Mouse (Mus musculus) kidney, postnatal 36 days (tissue): ENCODE measurements around the gene Ccdc93.

Experiments
- DNase-seq, 2 experiments: peaks; one replicate each; pipeline ENCODE4 v3.0.0; 2021 to 2022; ENCODE audit warnings: mixed read lengths in 2 of 2

Ccdc93 gene

DNA sequence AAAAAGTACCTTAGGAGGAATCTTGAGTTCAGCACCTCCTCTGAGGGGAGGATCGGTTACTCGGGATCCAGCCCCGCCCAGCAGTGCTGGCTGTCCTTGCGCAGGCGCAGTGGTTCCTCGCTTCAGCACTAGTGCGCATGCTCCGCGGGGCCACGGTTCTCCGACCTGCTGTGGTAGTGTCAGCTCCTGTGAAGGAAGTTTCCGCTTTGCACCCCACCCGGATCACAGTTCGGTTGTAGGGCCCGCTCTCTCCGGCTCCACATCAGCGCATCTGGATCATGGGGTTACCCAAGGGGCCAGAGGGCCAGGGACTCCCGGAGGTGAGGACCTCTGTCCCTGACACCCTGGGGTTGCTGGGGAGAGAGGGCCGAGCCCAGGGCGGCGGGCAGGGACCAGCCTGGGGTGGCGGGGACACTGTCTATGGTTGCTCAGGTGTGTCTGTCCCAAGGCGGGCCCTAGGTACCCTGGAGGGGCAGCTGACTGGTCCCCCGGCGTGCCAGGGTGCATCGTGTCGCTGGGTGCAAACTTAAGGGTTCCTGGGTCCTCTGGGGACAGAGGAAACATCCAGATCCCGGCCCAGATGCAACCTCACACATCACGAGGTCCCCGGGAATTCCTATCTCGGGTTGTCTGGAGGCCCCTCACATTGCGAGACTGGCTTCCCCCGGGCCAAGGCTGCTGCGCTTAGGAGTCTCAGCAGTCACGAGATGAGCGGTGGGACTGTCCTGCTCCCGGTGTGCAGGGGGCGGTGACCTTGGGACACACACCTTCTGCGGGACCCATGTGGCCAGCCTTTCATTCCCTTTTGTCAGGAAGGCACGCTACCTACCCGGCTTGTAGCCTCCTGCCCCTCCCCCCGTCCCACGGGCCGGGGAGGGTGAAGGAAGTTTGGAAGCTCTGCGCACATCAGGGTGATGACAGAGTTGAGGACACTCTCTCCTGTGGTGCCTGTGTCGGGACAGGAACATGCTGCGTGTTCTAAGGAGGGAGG, at the start of gene Ccdc93:
Gene Ccdc93, plus strand, starts transcription at position 112 of the 991 bp plus-strand sequence.
- DNase-seq, result peak; percentile 98 to 100

DNA sequence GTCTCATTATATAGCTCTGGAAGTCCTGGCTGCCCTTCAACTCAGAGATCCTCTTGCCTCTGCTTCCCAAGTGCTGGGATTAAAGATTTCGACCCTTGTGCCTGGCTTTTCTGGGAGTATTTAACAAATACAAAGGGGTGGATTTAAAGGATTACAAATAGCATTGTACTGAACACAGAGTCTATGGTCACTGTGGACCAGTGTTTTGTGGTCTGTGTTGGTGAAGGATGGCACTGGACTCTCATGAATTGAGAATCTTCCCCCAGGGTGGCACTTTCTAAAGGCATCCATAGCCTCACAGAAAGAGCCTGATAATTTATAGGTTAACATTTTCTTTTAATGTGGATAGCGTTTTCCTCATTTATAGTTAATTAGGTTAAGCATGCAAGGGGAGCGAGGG, 49.3 kb upstream of the Ccdc93 start:
- no peak for DNase-seq

DNA sequence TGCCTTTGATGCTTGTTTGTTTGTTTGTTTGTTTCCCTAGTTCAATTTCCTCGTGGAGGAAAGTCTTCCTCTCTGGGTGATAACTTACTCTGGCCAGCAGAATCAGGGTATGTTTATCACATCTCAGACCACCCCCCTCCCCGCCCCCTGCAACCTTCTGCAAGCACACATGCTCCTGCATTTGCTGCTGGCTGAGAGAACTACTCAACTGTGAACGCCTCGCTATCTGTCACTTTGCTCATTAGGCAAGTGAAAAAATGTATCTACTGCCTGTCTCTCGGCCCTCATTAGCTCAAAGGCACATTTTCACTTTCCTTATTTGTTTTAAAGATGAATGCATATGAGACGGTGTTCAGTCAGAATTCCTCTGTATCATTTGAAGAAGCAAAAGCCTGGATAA, 42.5 kb upstream of the Ccdc93 start:
- no peak for DNase-seq

DNA sequence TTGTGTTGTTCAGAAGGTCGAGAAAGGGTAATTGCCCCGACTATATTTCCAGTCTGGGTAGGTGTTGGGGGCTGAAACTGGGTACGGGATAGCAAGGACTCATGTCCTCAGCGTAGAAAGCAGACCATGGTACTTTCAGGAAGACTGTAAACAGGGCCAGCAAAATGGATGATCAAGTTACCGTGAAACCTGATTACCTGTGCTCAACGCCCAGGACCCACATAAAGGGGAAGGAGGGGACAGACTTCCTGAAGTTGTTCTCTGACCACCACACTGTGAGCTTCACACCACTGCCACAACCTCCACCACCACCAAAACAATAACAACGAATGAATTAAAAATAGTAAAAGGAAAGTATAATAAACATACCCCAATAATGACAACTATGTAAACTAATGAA, 42.1 kb upstream of the Ccdc93 start:
- DNase-seq, result no peak

DNA sequence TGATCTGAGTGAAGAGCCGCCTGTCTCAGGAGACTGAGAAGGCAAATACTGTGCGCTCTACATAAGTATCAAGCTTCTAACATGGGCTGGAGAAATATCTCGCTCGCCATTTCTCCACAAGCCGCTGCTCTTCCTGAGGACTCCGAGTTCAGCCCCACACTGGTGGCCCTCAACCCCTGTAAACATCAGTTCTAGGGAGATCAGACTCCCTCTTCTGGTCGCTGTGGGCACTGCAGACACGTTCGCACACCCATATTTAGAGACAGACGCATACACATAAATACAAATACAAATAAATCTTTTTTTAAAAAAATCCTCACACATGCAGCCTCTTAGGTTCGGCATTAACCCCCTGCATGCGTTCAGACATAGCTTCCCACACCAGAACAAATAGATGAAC, 41.3 kb upstream of the Ccdc93 start:
- DNase-seq, result peak in 1 of 2 experiments; percentile 11

GRCm38 (mm10) chr1:121390003-121390402, 40.8 kb upstream of the Ccdc93 start:
- no peak for DNase-seq

GRCm38 (mm10) chr1:121390421-121390820, 40.4 kb upstream of the Ccdc93 start:
- no peak for DNase-seq

DNA sequence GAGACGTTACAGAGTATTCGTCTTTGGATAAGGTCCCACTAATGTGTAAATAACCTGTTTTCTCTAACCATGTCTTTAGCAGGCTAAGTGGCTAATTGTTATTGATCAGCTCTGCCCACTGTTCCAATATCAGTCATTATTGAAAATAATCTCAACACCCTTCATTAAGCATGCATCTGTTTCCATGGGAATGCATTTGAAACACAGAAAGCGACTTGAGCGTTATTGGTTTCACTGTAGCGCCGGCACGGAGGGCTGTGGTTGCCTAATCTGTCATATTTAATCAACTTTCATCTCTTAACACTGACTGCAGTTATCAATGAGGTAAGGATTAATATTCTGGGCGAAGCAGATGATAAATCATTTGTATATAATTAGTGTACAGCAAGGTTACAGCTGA, 40.0 kb upstream of the Ccdc93 start:
- DNase-seq, result no peak

DNA sequence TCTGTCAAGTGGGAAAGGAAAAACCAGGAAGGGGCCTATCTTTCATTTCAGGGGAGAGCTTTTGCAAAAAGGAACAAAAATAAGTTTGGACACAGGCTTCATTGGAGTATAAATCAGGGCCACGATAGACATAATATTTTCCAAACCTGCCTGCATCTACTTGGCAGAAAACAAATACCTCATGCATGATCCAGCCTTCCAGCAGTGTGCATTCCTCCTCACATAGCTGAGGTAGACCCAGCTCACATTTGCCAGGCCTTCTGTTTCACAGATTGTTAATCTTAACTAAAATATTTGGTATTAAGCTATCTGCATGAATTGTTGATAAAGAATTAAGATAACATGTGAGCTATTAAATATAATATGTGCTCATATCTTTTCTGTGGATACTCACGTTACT, 37.7 kb upstream of the Ccdc93 start:
- no peak for DNase-seq

DNA sequence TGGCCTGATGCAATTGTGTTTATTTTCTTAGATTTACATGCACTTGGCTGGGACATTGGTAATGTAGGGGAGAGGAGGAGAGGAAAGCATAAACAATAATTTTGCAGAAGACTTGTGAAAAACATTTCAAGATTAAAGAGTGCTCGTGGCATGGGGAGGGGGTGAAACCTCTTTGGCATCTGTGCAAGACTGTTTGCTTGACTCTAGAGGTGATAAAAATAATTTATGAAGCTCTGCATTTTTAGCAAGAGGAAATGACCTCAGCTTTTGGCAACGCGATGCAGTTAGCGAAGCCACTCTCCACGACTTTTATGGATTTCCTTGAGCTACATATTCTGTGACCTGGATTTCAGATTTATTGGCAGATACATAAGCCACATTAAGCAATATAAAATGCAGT, 36.1 kb upstream of the Ccdc93 start:
- peak; percentile 23 to 25 for DNase-seq

GRCm38 (mm10) chr1:121396501-121396900, 34.3 kb upstream of the Ccdc93 start:
- no peak for DNase-seq

DNA sequence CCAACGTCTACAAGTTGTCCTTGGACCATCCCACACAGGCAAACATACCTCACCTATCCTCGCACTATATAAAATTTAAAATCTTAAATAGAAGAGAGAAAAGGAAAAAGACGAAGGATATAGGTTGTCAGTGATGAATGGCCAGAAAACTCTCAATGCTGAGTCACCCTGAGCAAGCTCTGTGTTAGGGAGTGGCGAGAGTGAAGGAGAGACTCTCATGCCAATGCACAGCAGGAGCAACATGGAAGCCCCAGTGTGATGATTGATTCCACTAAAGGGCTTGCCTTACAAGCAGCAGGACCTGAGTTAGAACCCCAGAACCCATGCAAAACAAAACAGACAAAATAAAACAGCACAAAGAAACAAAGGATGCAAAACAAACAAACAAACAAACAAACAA, 32.6 kb upstream of the Ccdc93 start:
- no peak for DNase-seq

- DNase-seq, result peak; percentile 16 to 17
These were observed 31.6 kb upstream of the Ccdc93 start for GRCm38 (mm10) chr1:121398986-121399881.

- DNase-seq, result peak; percentile 11 to 36
These were observed 30.6 kb upstream of the Ccdc93 start for GRCm38 (mm10) chr1:121400243-121400642.

- DNase-seq, result peak; percentile 45 to 77
These were observed 11.8 kb upstream of the Ccdc93 start for GRCm38 (mm10) chr1:121419084-121419483.

GRCm38 (mm10) chr1:121419569-121420265, 11.1 kb upstream of the Ccdc93 start:
- no peak for DNase-seq

- no peak for DNase-seq
These were observed 489 bp upstream of the Ccdc93 start for GRCm38 (mm10) chr1:121430183-121430937.

- DNase-seq, result no peak
These were observed 5.1 kb downstream of the Ccdc93 start for GRCm38 (mm10) chr1:121435981-121436380.

DNA sequence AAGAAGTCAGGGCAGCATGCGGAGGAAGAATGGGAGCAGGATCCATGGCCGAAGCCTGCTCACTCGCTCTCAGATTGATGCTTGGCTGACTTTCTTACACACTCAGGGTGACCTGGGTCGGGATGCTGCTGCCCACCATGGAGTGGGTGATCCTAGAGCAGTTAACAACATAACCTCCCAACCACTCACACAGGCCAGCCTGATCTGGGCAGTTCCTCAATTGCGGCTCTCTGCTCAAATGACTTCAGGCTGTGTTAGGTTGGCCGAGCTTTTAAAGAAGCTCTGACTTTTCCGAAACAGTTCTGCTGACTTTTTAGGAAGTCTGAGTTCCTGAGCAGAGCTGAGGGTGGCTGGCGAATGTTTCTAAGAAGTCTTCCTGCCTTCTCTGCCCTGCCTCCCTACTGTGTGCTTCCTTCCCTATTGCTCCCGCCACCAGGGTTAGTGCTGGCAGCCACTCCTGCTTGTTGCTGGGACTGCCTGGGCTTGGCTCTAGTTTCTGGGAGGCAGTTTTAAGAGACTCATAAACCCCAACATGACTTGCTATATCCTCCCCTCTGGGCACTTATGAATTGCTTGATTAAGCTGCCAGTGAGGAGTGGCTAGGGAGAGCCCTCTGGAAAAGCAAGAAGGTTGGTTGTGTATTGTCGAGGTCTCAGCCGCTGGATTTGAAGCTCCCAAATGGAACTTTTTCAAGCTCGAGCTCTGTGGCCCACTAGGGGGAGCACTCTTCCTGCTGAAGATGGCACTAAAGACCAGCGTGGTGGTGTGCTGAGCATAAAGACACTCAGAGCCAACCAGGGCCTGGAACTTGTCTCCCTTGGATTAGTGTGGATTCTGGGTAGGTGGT, 9.9 kb downstream of the Ccdc93 start:
- peak; percentile 61 to 84 for DNase-seq

DNA sequence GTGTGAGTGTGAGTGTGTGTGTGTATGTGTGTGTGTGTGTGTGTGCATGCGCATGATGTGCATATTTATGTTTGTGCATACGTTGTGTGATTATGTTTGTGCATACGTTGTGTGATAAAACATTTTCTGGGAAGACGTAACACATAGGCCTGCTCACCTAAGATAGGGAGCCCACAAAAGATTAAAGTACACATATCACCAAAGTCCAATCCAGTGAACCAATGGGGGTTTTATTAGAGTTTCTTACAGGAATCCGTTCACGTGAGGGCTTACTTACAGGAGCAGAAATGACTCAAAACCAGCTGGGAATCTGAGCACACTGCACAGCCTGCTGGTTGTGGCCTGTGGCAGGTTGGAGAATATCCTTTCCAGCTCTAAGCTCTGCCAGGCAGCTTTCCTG, 13.3 kb downstream of the Ccdc93 start:
- no peak for DNase-seq

DNA sequence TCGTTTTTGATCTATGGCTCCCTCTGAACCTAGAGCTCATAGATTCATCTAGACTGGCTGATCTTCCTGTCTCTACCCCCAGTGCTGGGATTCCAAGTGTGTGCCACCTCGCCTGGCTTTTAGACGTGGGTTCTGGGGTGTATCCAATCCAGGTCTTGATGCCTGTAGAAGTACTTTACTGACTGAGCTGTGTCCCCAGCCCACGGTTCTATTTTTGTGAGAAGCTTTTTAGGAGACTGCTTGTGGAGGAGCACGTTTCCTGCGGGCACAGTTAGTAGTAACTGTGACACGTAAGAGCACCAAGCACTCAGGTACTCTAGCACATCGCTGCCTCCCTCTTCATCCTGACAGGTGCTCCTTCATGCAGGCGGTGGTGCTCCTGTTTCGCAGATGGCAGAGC, 16.4 kb downstream of the Ccdc93 start:
- no peak for DNase-seq
